Mouse (Mus musculus) small intestine, adult 2 months (tissue): Measurements from ENCODE around the gene Tdo2.

Experiments used
- CTCF ChIP-seq: fragments of 200-500 bp; IDR thresholded peaks from 2 replicates; pipeline ENCODE4 v1.5.1; 2012; ENCODE audit warnings: low read depth, mild to moderate bottlenecking, control low read depth, inconsistent platforms, low read length, moderate library complexity, mixed read lengths; ENCODE audit not compliant: insufficient replicate concordance, insufficient read length; ENCODE audit errors: extremely low read depth
- POLR2A ChIP-seq: fragments of 200-500 bp; IDR thresholded peaks from 2 replicates; pipeline ENCODE4 v1.6.1; 2012; ENCODE audit warnings: low read depth, mild to moderate bottlenecking, control low read depth, inconsistent platforms, low read length, moderate library complexity

- TF ChIP-seq CTCF (no peak), POLR2A (no peak)
Observed at GRCm38 (mm10) chr3:81985100-81985499, 9.1 kb upstream of the Tdo2 start.
